Mouse (Mus musculus): Measurements from ENCODE around the gene Fam71e2. TPM values are rescaled to one million over a fixed set of nuclear protein-coding genes. Genes with fewer than 3 reads are reported as not detected.
A peak's percentile ranks its signal among the peaks of the same experiment; 100 is the strongest.
"Not testable (repeated sequence)": the region's sequence is repeated elsewhere in the genome, so short reads cannot be mapped to it uniquely, and the experiment has no call there.

Gene Fam71e2
- polyA plus RNA-seq, 1 experiment: not detected

DNA sequence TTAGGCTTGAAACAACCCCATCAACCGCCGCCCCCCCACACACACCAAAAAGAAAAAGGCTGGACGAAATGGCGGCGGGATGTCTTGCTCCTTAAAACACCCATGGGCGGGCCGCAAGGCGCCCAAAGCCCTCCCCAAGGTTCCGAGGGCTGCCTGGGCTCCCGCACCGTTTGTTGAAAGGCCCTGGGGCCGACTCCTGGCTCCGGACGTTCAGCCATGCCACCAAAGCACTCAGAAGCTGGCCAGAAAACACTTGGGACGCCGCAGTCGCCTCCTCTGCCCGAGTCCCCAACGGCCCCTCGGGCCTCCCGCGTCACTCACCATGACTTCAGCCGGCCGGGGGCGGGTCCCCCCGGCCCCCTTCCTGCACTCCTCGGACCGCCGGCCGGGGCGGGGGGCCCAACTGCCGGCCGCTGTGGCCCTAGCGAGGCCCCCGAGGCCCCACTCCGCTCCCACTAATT is 40.8 kb upstream of the Fam71e2 start:
- peak overlapping the region; percentile 86 for H3ac ChIP-seq (ENCODE audit: control insufficient read depth, insufficient read length)
- H3K79me2 ChIP-seq (ENCODE audit: control insufficient read depth, insufficient read depth): peaks cover 30% of the 10 kb centered on the region
- H3K27me3 ChIP-seq (ENCODE audit: control insufficient read depth, insufficient read depth, insufficient read length): no peaks in the 10 kb centered on the region
- H3K4me2 ChIP-seq (ENCODE audit: low read depth): peak overlapping the region; percentile 86
- H3K4me3 ChIP-seq: peak overlapping the region; percentile 93
- TF ChIP-seq MYOG (IDR thresholded peaks at IDR 0.05; ENCODE audit: control insufficient read depth in 1 of 3, insufficient read depth in 1 of 3, insufficient read length in 2 of 3, low read depth in 2 of 3) (no peak), E2F4 (IDR thresholded peaks at IDR 0.05; ENCODE audit: insufficient read depth) (no peak), CEBPB (IDR thresholded peaks at IDR 0.05; ENCODE audit: insufficient read depth, poor library complexity, severe bottlenecking) (no peak), TCF3 (IDR thresholded peaks at IDR 0.05; ENCODE audit: insufficient read length, low read depth) (no peak), USF1 (IDR thresholded peaks at IDR 0.05; ENCODE audit: low read depth) (no peak), MAX (IDR thresholded peaks at IDR 0.05; ENCODE audit: low read depth) (no peak), REST (IDR thresholded peaks at IDR 0.05; ENCODE audit: insufficient read depth, insufficient read length) (no peak), POLR2A (IDR thresholded peaks at IDR 0.05; ENCODE audit: insufficient read length, low read depth) (no peak), SRF (IDR thresholded peaks at IDR 0.05; ENCODE audit: control insufficient read depth, insufficient read length, low read depth) (no peak), TCF12 (IDR thresholded peaks at IDR 0.05; ENCODE audit: insufficient read depth, poor library complexity, severe bottlenecking) (no peak), MYOD1 (IDR thresholded peaks at IDR 0.05; ENCODE audit: control insufficient read depth in 1 of 3, insufficient read length in 2 of 3, low read depth in 2 of 3) (no peak), POLR2AphosphoS2 (IDR thresholded peaks at IDR 0.05; ENCODE audit: insufficient read length, low read depth) (no peak)
- H3K36me3 ChIP-seq (ENCODE audit: control insufficient read depth, insufficient read depth): peaks cover 21% of the 10 kb centered on the region

GRCm38 (mm10) chr7:4811131-4811530 is 40.0 kb upstream of the Fam71e2 start:
- Histone ChIP-seq H3K4me2 (ENCODE audit: low read depth) (peak overlapping the region; percentile 86), H3K79me2 (ENCODE audit: control insufficient read depth, insufficient read depth) (peaks cover 30% of the 10 kb centered on the region), H3ac (ENCODE audit: control insufficient read depth, insufficient read length) (peak overlapping the region; percentile 86), H3K4me3 (peak overlapping the region; percentile 93), H3K36me3 (ENCODE audit: control insufficient read depth, insufficient read depth) (peaks cover 27% of the 10 kb centered on the region)
- not testable (repeated sequence) for H3K27me3 ChIP-seq (ENCODE audit: control insufficient read depth, insufficient read depth, insufficient read length)

- TF ChIP-seq SRF (IDR thresholded peaks at IDR 0.05; ENCODE audit: control insufficient read depth, insufficient read length, low read depth): no peak
- no peak for TF ChIP-seq E2F4 (IDR thresholded peaks at IDR 0.05; ENCODE audit: insufficient read depth)
- no peak for TF ChIP-seq TCF12 (IDR thresholded peaks at IDR 0.05; ENCODE audit: insufficient read depth, poor library complexity, severe bottlenecking)
- no peak for TF ChIP-seq POLR2AphosphoS2 (IDR thresholded peaks at IDR 0.05; ENCODE audit: insufficient read length, low read depth)
- no peak for TF ChIP-seq MAX (IDR thresholded peaks at IDR 0.05; ENCODE audit: low read depth)
- TF ChIP-seq USF1 (IDR thresholded peaks at IDR 0.05; ENCODE audit: low read depth): no peak
- no peak for TF ChIP-seq MYOG (IDR thresholded peaks at IDR 0.05; ENCODE audit: control insufficient read depth in 1 of 3, insufficient read depth in 1 of 3, insufficient read length in 2 of 3, low read depth in 2 of 3)
- no peak for TF ChIP-seq TCF3 (IDR thresholded peaks at IDR 0.05; ENCODE audit: insufficient read length, low read depth)
- TF ChIP-seq REST (IDR thresholded peaks at IDR 0.05; ENCODE audit: insufficient read depth, insufficient read length): no peak
- no peak for TF ChIP-seq POLR2A (IDR thresholded peaks at IDR 0.05; ENCODE audit: insufficient read length, low read depth)
- Histone ChIP-seq H3K36me3 (ENCODE audit: control insufficient read depth, insufficient read depth) (peaks cover 30% of the 10 kb centered on the region), H3ac (ENCODE audit: control insufficient read depth, insufficient read length) (no peak overlapping the region), H3K4me2 (ENCODE audit: low read depth) (no peak overlapping the region), H3K79me2 (ENCODE audit: control insufficient read depth, insufficient read depth) (peaks cover 27% of the 10 kb centered on the region), H3K27me3 (ENCODE audit: control insufficient read depth, insufficient read depth, insufficient read length) (no peaks in the 10 kb centered on the region), H3K4me3 (no peak overlapping the region)
Measured at GRCm38 (mm10) chr7:4806716-4807115, 35.6 kb upstream of the Fam71e2 start.

DNA sequence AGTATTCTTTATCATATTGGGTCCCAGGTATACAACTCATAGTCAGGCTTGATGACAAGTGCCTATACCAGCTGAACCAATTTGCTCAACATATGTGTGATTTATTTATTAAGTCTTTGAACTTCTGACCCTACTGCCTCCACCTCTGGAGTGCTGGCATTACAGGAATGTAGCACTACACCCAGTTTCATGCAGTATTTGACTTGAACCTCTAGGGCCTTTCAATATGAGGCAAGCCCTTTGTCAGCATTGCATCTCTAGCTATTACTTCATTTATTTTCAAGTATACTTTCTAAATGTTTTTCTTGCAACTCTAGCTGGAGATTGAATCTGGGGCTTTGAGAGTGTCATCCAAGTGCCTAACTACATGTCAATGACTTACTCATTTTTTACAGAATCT is 31.1 kb upstream of the Fam71e2 start:
- Histone ChIP-seq H3ac (ENCODE audit: control insufficient read depth, insufficient read length) (no peak overlapping the region), H3K27me3 (ENCODE audit: control insufficient read depth, insufficient read depth, insufficient read length) (no peaks in the 10 kb centered on the region), H3K4me2 (ENCODE audit: low read depth) (no peak overlapping the region), H3K36me3 (ENCODE audit: control insufficient read depth, insufficient read depth) (peaks cover 14% of the 10 kb centered on the region), H3K79me2 (ENCODE audit: control insufficient read depth, insufficient read depth) (no peaks in the 10 kb centered on the region), H3K4me3 (no peak overlapping the region)
- no peak for TF ChIP-seq CEBPB (IDR thresholded peaks at IDR 0.05; ENCODE audit: insufficient read depth, poor library complexity, severe bottlenecking)
- no peak for TF ChIP-seq REST (IDR thresholded peaks at IDR 0.05; ENCODE audit: insufficient read depth, insufficient read length)
- TF ChIP-seq TCF12 (IDR thresholded peaks at IDR 0.05; ENCODE audit: insufficient read depth, poor library complexity, severe bottlenecking): no peak

GRCm38 (mm10) chr7:4795767-4796433 is 24.8 kb upstream of the Fam71e2 start:
- peaks cover 31% of the 10 kb centered on the region for H3K36me3 ChIP-seq (ENCODE audit: control insufficient read depth, insufficient read depth)
- TF ChIP-seq USF1 (IDR thresholded peaks at IDR 0.05; ENCODE audit: low read depth) (no peak), POLR2A (IDR thresholded peaks at IDR 0.05; ENCODE audit: insufficient read length, low read depth) (peak; percentile 42), POLR2AphosphoS2 (IDR thresholded peaks at IDR 0.05; ENCODE audit: insufficient read length, low read depth) (peak; percentile 83), MYOG (IDR thresholded peaks at IDR 0.05; ENCODE audit: control insufficient read depth in 1 of 3, insufficient read depth in 1 of 3, insufficient read length in 2 of 3, low read depth in 2 of 3) (no peak)
- no peak overlapping the region for H3K4me3 ChIP-seq
- H3K4me2 ChIP-seq (ENCODE audit: low read depth): no peak overlapping the region
- no peak overlapping the region for H3ac ChIP-seq (ENCODE audit: control insufficient read depth, insufficient read length)
- no peaks in the 10 kb centered on the region for H3K27me3 ChIP-seq (ENCODE audit: control insufficient read depth, insufficient read depth, insufficient read length)
- H3K79me2 ChIP-seq (ENCODE audit: control insufficient read depth, insufficient read depth): peaks cover 25% of the 10 kb centered on the region
